Mouse (Mus musculus) embryonic facial prominence, embryonic 14.5 days (tissue): ENCODE data around the gene Kctd4. TPM values are rescaled to one million over a fixed set of nuclear protein-coding genes. Genes with fewer than 3 reads are reported as not detected.

ENCODE experiments used
- ATAC-seq: fragments of 200-750 bp; cut with Nextera tagmentation; 2 replicates; pipeline ENCODE4 v1.8.0; 2017; ENCODE audit warnings: low read depth, moderate number of reproducible peaks, moderate TSS enrichment
- DNase-seq: peaks from one replicate; pipeline ENCODE4 v3.0.0-alpha.2; 2015; ENCODE audit warnings: low spot score
- H3K27ac ChIP-seq: fragments of 300-500 bp; sonication (generic); replicated peaks from 2 replicates; pipeline ENCODE4 v1.5.1; 2014; ENCODE audit warnings: low read depth, mild to moderate bottlenecking, low read length, moderate library complexity
- H3K27me3 ChIP-seq: fragments of 300-500 bp; sonication (generic); replicated peaks from 2 replicates; pipeline ENCODE4 v1.6.1; 2014; ENCODE audit warnings: low read length; ENCODE audit not compliant: control insufficient read depth, insufficient read depth
- H3K36me3 ChIP-seq: fragments of 300-500 bp; sonication (generic); 2 replicates; pipeline ENCODE4 v1.6.1; 2014; ENCODE audit warnings: low read length, mixed read lengths; ENCODE audit not compliant: control insufficient read depth, insufficient read depth
- H3K4me1 ChIP-seq: fragments of 300-500 bp; sonication (generic); 2 replicates; pipeline ENCODE4 v1.6.1; 2014; ENCODE audit warnings: antibody characterized with exemption, low read length; ENCODE audit not compliant: control insufficient read depth, insufficient read depth
- H3K4me2 ChIP-seq: fragments of 300-500 bp; sonication (generic); 2 replicates; pipeline ENCODE4 v1.6.1; 2014; ENCODE audit warnings: low read depth, mild to moderate bottlenecking, low read length, moderate library complexity, mixed read lengths
- H3K4me3 ChIP-seq: fragments of 300-500 bp; sonication (generic); 2 replicates; pipeline ENCODE4 v1.5.1; 2014; ENCODE audit warnings: low read depth, mild to moderate bottlenecking, low read length
- H3K9ac ChIP-seq: fragments of 300-500 bp; sonication (generic); 2 replicates; pipeline ENCODE4 v1.6.1; 2014; ENCODE audit warnings: low read depth, mild to moderate bottlenecking, low read length, moderate library complexity, mixed read lengths
- H3K9me3 ChIP-seq: fragments of 300-500 bp; sonication (generic); 2 replicates; pipeline ENCODE4 v1.6.1; 2016; ENCODE audit warnings: low read length; ENCODE audit not compliant: control insufficient read depth
- WGBS: fragments of 180-500 bp; shearing (Covaris S2); extraction: QIAGEN DNeasy Blood & Tissue Kit; methylation state at CpG from one replicate; pipeline ENCODE4 v1.1.7; 2014; 5-methylcytosine and 5-hydroxymethylcytosine counted together
- polyA plus RNA-seq: library from polyadenylated mRNA; unstranded; fragments of >200 nt; fragmentation: Nextera tagmentation; extraction: Ambion mirVana; gene quantifications from 2 replicates; pipeline ENCODE4 v1.2.1, GENCODE M21; 2014

Gene Kctd4
- polyA plus RNA-seq, 1 experiment from 2014 or later, result 0.82 TPM

GRCm38 (mm10) chr14:75941500-75941899 is 13.3 kb upstream of the Kctd4 start:
- no peaks in the 10 kb centered on the region for H3K4me1 ChIP-seq
- H3K9ac ChIP-seq, result no peak overlapping the region
- WGBS, result 100% methylated on average over 1 of the region's 1 CpGs
- no peak for ATAC-seq
- H3K4me2 ChIP-seq, result no peak overlapping the region
- H3K9me3 ChIP-seq, result no peaks in the 10 kb centered on the region
- H3K27me3 ChIP-seq, result no peaks in the 10 kb centered on the region
- no peaks in the 10 kb centered on the region for H3K36me3 ChIP-seq
- H3K4me3 ChIP-seq, result no peak overlapping the region
- no peak for DNase-seq
- H3K27ac ChIP-seq, result no peak overlapping the region

- Histone ChIP-seq H3K9me3 (no peaks in the 10 kb centered on the region), H3K4me1 (no peaks in the 10 kb centered on the region), H3K27me3 (no peaks in the 10 kb centered on the region), H3K27ac (no peak overlapping the region), H3K9ac (no peak overlapping the region), H3K4me3 (no peak overlapping the region), H3K36me3 (no peaks in the 10 kb centered on the region), H3K4me2 (no peak overlapping the region)
- ATAC-seq (no peak), DNase-seq (no peak)
- 91% methylated on average over 3 of the region's 3 CpGs for WGBS
These were observed 12.4 kb upstream of the Kctd4 start for GRCm38 (mm10) chr14:75942365-75942764.

DNA sequence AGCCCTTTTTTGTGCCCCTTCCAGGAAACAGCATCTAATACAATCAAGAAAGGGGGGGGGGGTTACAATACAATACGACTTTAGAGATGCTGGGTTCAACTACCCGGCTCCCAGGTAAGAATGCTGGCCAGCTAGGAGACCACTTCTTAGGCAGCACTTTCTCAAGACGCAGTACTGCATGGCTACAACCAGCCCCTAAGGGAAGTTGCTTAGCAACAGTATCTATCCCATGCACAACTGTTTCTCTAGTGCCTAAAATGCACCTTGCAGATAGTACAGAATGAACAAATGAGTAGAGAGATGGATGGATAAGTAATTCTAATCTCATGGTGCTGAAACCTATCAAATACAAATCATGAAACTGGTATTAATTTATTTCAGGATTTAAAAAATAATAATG is 7.1 kb upstream of the Kctd4 start:
- no peak overlapping the region for H3K4me2 ChIP-seq
- DNase-seq (no peak), ATAC-seq (no peak)
- 46% methylated on average over 3 of the region's 3 CpGs for WGBS
- H3K36me3 ChIP-seq, result no peaks in the 10 kb centered on the region
- H3K27me3 ChIP-seq, result no peaks in the 10 kb centered on the region
- no peaks in the 10 kb centered on the region for H3K4me1 ChIP-seq
- no peak overlapping the region for H3K9ac ChIP-seq
- H3K27ac ChIP-seq, result no peak overlapping the region
- no peaks in the 10 kb centered on the region for H3K9me3 ChIP-seq
- H3K4me3 ChIP-seq, result no peak overlapping the region

DNA sequence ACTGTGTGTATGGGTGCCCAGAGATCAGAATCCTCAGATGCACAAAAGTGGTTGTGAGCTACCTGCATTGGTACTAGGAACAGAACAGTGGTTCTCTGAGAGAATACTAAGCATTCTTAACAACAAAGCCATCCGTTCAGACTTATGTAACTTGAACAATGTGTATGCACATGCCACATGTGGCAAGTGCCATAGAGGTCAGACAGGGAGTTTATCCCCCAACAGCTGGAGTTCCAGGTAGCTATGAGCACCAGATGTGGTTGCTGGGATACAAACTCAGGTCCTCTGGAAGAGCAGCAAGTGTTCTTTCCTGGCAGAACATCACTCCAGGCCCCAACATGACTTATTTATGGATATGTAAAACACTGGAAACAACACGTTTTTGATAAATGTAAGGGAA is 1.8 kb upstream of the Kctd4 start:
- DNase-seq (peak; percentile 23), ATAC-seq (no peak)
- H3K27ac ChIP-seq, result no peak overlapping the region
- no peaks in the 10 kb centered on the region for H3K27me3 ChIP-seq
- H3K4me1 ChIP-seq, result no peaks in the 10 kb centered on the region
- no peak overlapping the region for H3K4me3 ChIP-seq
- no peak overlapping the region for H3K9ac ChIP-seq
- 22% methylated on average over 2 of the region's 2 CpGs for WGBS
- H3K36me3 ChIP-seq, result no peaks in the 10 kb centered on the region
- no peaks in the 10 kb centered on the region for H3K9me3 ChIP-seq
- H3K4me2 ChIP-seq, result no peak overlapping the region

DNA sequence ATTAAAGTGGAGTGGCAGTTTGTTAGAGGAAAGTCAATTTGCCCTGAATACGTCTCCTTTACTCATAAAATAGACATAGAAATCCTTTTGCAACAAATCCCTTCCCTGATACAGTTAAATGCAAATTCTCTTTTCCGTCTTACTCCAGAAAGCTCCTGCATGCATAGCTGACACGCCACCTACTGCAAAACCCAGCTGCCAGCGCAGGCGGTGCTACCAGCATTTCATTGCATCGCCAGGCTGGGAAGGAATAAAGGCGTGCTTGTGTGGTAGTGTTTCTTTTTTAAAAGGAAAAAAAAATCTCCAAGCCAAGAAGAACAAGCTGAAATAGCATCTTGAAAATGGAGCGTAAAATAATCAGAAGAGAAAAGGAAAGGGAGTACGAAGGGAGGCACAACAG is 7.4 kb downstream of the Kctd4 start:
- DNase-seq (peak; percentile 36), ATAC-seq (no peak)
- Histone ChIP-seq H3K27me3 (no peaks in the 10 kb centered on the region), H3K36me3 (no peaks in the 10 kb centered on the region), H3K27ac (no peak overlapping the region), H3K9me3 (no peaks in the 10 kb centered on the region), H3K4me1 (peaks cover 8% of the 10 kb centered on the region; the same call in 1 of the 2 replicates), H3K4me2 (peak overlapping the region; percentile 29), H3K4me3 (peak overlapping the region; percentile 10; the same call in 1 of the 2 replicates), H3K9ac (no peak overlapping the region)
- WGBS, result 64% methylated on average over 9 of the region's 9 CpGs

DNA sequence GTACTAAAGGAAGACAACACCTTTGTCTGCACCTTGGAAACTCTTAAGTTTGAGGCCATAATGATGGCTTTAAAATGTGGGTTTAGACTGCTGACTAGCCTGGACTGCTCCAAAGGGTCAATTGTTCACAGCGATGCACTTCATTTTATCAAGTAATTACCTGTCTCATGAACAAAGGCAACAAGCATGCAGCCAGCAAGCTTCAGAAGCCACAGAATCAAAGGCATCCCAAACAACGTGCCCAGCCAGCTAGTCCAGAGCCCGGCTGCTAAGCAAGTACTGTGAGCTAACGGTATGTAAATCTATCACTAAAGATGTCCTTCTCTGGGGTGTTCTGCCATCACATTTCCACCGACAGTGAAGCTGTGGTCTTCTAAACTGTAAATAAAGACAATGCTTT is 8.4 kb downstream of the Kctd4 start:
- H3K9me3 ChIP-seq, result no peaks in the 10 kb centered on the region
- no peaks in the 10 kb centered on the region for H3K36me3 ChIP-seq
- no peak overlapping the region for H3K4me3 ChIP-seq
- 54% methylated on average over 5 of the region's 5 CpGs for WGBS
- H3K4me1 ChIP-seq, result peaks cover 8% of the 10 kb centered on the region; the same call in 1 of the 2 replicates
- H3K4me2 ChIP-seq, result 0 out of 2 replicates have a peak overlapping the region, but pooled peaks have one; percentile 29
- no peak overlapping the region for H3K9ac ChIP-seq
- H3K27ac ChIP-seq, result no peak overlapping the region
- H3K27me3 ChIP-seq, result no peaks in the 10 kb centered on the region
- DNase-seq (no peak), ATAC-seq (no peak)

GRCm38 (mm10) chr14:75964000-75964399 is 9.2 kb downstream of the Kctd4 start:
- Histone ChIP-seq H3K27ac (no peak overlapping the region), H3K4me3 (no peak overlapping the region; the same call in 1 of the 2 replicates), H3K27me3 (no peaks in the 10 kb centered on the region), H3K9ac (no peak overlapping the region), H3K4me2 (no peak overlapping the region), H3K36me3 (no peaks in the 10 kb centered on the region), H3K9me3 (no peaks in the 10 kb centered on the region), H3K4me1 (peaks cover 8% of the 10 kb centered on the region; the same call in 1 of the 2 replicates)
- ATAC-seq (no peak), DNase-seq (no peak)
- WGBS, result 69% methylated on average over 5 of the region's 5 CpGs

DNA sequence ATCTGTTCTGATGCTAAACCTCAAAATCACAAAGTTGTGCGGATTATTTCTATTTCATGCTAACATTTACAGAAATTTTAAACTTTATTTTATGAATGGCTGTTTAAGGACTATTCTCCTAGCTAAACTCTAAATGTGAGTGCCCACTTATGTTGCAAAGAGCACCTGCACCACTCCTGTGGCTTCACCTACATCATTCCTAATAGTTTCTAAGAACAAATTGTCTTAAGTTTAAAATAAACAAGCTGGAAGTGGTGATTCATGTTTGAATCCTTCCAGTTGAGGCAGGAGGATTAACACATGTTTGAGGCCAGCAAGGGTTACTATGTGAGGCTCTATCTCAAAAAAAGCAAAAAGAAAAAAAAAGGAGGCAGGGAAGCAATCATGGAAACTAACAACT is 9.6 kb downstream of the Kctd4 start:
- Histone ChIP-seq H3K9ac (no peak overlapping the region), H3K4me1 (peaks cover 8% of the 10 kb centered on the region; the same call in 1 of the 2 replicates), H3K9me3 (no peaks in the 10 kb centered on the region), H3K4me2 (no peak overlapping the region), H3K4me3 (no peak overlapping the region), H3K36me3 (no peaks in the 10 kb centered on the region), H3K27me3 (no peaks in the 10 kb centered on the region), H3K27ac (no peak overlapping the region)
- DNase-seq (no peak), ATAC-seq (no peak)
- 91% methylated on average over 1 of the region's 1 CpGs for WGBS

GRCm38 (mm10) chr14:75967291-75967690 is 12.5 kb downstream of the Kctd4 start:
- 74% methylated on average over 5 of the region's 5 CpGs for WGBS
- Histone ChIP-seq H3K4me2 (no peak overlapping the region), H3K4me1 (peaks cover 15% of the 10 kb centered on the region; the same call in 1 of the 2 replicates), H3K36me3 (no peaks in the 10 kb centered on the region), H3K9me3 (no peaks in the 10 kb centered on the region), H3K27me3 (no peaks in the 10 kb centered on the region), H3K4me3 (no peak overlapping the region), H3K9ac (no peak overlapping the region), H3K27ac (no peak overlapping the region)
- ATAC-seq, result no peak
- DNase-seq, result no peak
